In the genomic region with DNA sequence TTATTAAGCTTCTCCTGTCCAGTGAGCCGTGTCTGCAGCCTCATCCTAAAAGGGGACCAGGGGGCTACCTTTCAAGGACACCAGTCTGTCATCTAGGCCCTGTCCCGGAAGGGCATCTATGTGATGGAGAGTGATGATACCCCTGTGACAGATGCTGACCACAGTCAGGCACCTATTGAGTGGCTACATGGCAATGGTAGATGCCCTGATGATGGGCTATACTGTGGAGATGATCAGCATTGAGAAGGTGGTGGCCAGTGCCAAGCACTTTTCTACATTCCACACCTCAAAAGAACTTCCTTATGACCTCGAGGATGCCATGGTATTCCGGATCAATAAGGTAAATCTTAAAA, we compare ENCODE assay signal across 9 mouse cellular contexts.
DNase-seq lines count a peak whose midpoint lies in the region; ATAC-seq and TF ChIP-seq lines count a peak whose summit lies in the region.
"Had no signal": no experiment of that assay in that cellular context is flagged by ENCODE, and none has a peak within 500 bp of the region (broad histone marks: within the 10 kb centered on the region; RNA-seq: fewer than 3 reads in every experiment).

No protein-coding gene starts in this region.

- no peak overlapping the region for H3K27ac ChIP-seq in lung, embryonic 14.5 days (ENCODE audit: low read depth)
- no peak overlapping the region for H3K27ac ChIP-seq in forebrain, embryonic 14.5 days (ENCODE audit: low read depth, low read length)
- H3K27ac ChIP-seq in intestine, embryonic 16.5 days (ENCODE audit: low read length) = no peak overlapping the region
- no peak overlapping the region for H3K27ac ChIP-seq in neural tube, embryonic 14.5 days (ENCODE audit: low read depth, low read length)
- H3K27ac ChIP-seq: liver, embryonic 15.5 days had no signal

- peak overlapping the region; percentile 72 for H3K4me2 ChIP-seq in lung, embryonic 14.5 days
- H3K4me2 ChIP-seq in forebrain, embryonic 14.5 days (ENCODE audit: low read length) = peak overlapping the region; percentile 63
- H3K4me2 ChIP-seq in intestine, embryonic 16.5 days (ENCODE audit: low read depth, low read length) = peak overlapping the region; percentile 53
- H3K4me2 ChIP-seq in neural tube, embryonic 14.5 days (ENCODE audit: low read depth, low read length) = peak overlapping the region; percentile 59; the same call in 1 of the 2 replicates

- no peaks in the 10 kb centered on the region for H3K9me3 ChIP-seq in lung, embryonic 14.5 days (ENCODE audit: low read depth, low read length)
- H3K9me3 ChIP-seq in forebrain, embryonic 14.5 days (replicated peaks; ENCODE audit: control insufficient read depth, low read length) = no peaks in the 10 kb centered on the region
- no peaks in the 10 kb centered on the region; the same call in 1 of the 2 replicates for H3K9me3 ChIP-seq in intestine, embryonic 16.5 days (ENCODE audit: control insufficient read depth, low read length)
- H3K9me3 ChIP-seq in neural tube, embryonic 14.5 days (ENCODE audit: control insufficient read depth, low read length) = no peaks in the 10 kb centered on the region
- H3K9me3 ChIP-seq: liver, embryonic 15.5 days had no signal

- TF ChIP-seq CTCF in lung, embryonic 14.5 days (IDR thresholded peaks at IDR 0.05; ENCODE audit: low read depth) = no peak

- WGBS in lung, embryonic 14.5 days = 84% methylated on average over 4 of the region's 4 CpGs
- WGBS in forebrain, embryonic 14.5 days = 83% methylated on average over 4 of the region's 4 CpGs
- 87% methylated on average over 4 of the region's 4 CpGs for WGBS in intestine, embryonic 16.5 days
- 77% methylated on average over 4 of the region's 4 CpGs for WGBS in neural tube, embryonic 14.5 days

- 0 out of 2 replicates have a peak, but pooled peaks have one; percentile 4 for ATAC-seq in lung, embryonic 14.5 days (ENCODE audit: insufficient read depth)
- 0 out of 2 replicates have a peak, but pooled peaks have one; percentile 6 for ATAC-seq in forebrain, embryonic 14.5 days
- ATAC-seq in intestine, embryonic 16.5 days = no peak
- ATAC-seq in neural tube, embryonic 14.5 days (ENCODE audit: low read depth) = peak; percentile 21; the same call in 1 of the 2 replicates

- DNase-seq in lung, embryonic 14.5 days = no peak
- DNase-seq in lung, adult 18-20 months = no peak
- DNase-seq in forebrain, embryonic 14.5 days (ENCODE audit: low spot score) = no peak
- no peak for DNase-seq in adrenal gland, postnatal 36 days
- DNase-seq in gastrocnemius, postnatal 14 days = no peak
- DNase-seq: kidney, postnatal 36 days had no signal

- H3K4me1 ChIP-seq in lung, embryonic 14.5 days (ENCODE audit: insufficient read depth) = no peaks in the 10 kb centered on the region
- H3K4me1 ChIP-seq in forebrain, embryonic 14.5 days (ENCODE audit: control insufficient read depth, insufficient read depth, low read length) = 0 out of 2 replicates have a peak, but pooled peaks cover 3% of the 10 kb centered on the region
- H3K4me1 ChIP-seq in intestine, embryonic 16.5 days (ENCODE audit: control insufficient read depth, insufficient read depth, low read length) = peaks cover 4% of the 10 kb centered on the region; the same call in 1 of the 2 replicates
- no peaks in the 10 kb centered on the region for H3K4me1 ChIP-seq in neural tube, embryonic 14.5 days (ENCODE audit: control insufficient read depth, insufficient read depth, low read length)
- H3K4me1 ChIP-seq: liver, embryonic 15.5 days had no signal

- H3K36me3 ChIP-seq in lung, embryonic 14.5 days (ENCODE audit: insufficient read depth) = no peaks in the 10 kb centered on the region
- H3K36me3 ChIP-seq in forebrain, embryonic 14.5 days (ENCODE audit: control insufficient read depth, insufficient read depth, low read length) = no peaks in the 10 kb centered on the region
- H3K36me3 ChIP-seq in intestine, embryonic 16.5 days (ENCODE audit: control insufficient read depth, insufficient read depth, low read length) = no peaks in the 10 kb centered on the region
- H3K36me3 ChIP-seq in neural tube, embryonic 14.5 days (ENCODE audit: control insufficient read depth, insufficient read depth, low read length) = no peaks in the 10 kb centered on the region

- peak overlapping the region; percentile 60 for H3K9ac ChIP-seq in lung, embryonic 14.5 days
- H3K9ac ChIP-seq in forebrain, embryonic 14.5 days (ENCODE audit: low read length) = peak overlapping the region; percentile 74
- H3K9ac ChIP-seq in intestine, embryonic 16.5 days (ENCODE audit: low read depth, low read length) = 0 out of 2 replicates have a peak overlapping the region, but pooled peaks have one; percentile 53
- peak overlapping the region; percentile 68 for H3K9ac ChIP-seq in neural tube, embryonic 14.5 days (replicated peaks; ENCODE audit: low read depth, low read length)
- H3K9ac ChIP-seq: liver, embryonic 15.5 days had no signal

- H3K4me3 ChIP-seq in lung, embryonic 14.5 days (ENCODE audit: low read depth, low read length) = no peak overlapping the region
- 0 out of 2 replicates have a peak overlapping the region, but pooled peaks have one; percentile 32 for H3K4me3 ChIP-seq in forebrain, embryonic 14.5 days (ENCODE audit: low read depth, low read length)
- H3K4me3 ChIP-seq in intestine, embryonic 16.5 days (ENCODE audit: low read length) = no peak overlapping the region
- no peak overlapping the region for H3K4me3 ChIP-seq in neural tube, embryonic 14.5 days (ENCODE audit: low read depth, low read length)
- H3K4me3 ChIP-seq: liver, embryonic 15.5 days had no signal

- H3K27me3 ChIP-seq in lung, embryonic 14.5 days (ENCODE audit: insufficient read depth, low read length) = no peaks in the 10 kb centered on the region
- H3K27me3 ChIP-seq in forebrain, embryonic 14.5 days (replicated peaks; ENCODE audit: control insufficient read depth, insufficient read depth, low read length) = no peaks in the 10 kb centered on the region
- H3K27me3 ChIP-seq in intestine, embryonic 16.5 days (replicated peaks; ENCODE audit: control insufficient read depth, insufficient read depth, low read length) = no peaks in the 10 kb centered on the region
- no peaks in the 10 kb centered on the region for H3K27me3 ChIP-seq in neural tube, embryonic 14.5 days (ENCODE audit: control insufficient read depth, insufficient read depth, low read length)

- intact Hi-C loops in gastrocnemius, postnatal 14 days (cut with DNase I; ENCODE audit: low total_unique reads) = no loop called here
